Mouse (Mus musculus) hindbrain, embryonic 10.5 days (tissue): ENCODE results near the gene Atp1b2. TPM values are rescaled to one million over a fixed set of nuclear protein-coding genes. Genes with fewer than 3 reads are reported as not detected.
A peak's percentile ranks its signal among the peaks of the same experiment; 100 is the strongest.

Experiments used
- DNase-seq: peaks from one replicate; pipeline ENCODE4 v3.0.0-alpha.2; 2017; ENCODE audit warnings: low spot score
- H3K27ac ChIP-seq: fragments of 300-500 bp; sonication (generic); 2 replicates; pipeline ENCODE4 v1.5.1; 2016; ENCODE audit warnings: mild to moderate bottlenecking, moderate library complexity
- H3K27me3 ChIP-seq: fragments of 300-500 bp; sonication (generic); 2 replicates; pipeline ENCODE4 v1.6.1; 2016; ENCODE audit warnings: mild to moderate bottlenecking; ENCODE audit not compliant: poor library complexity, insufficient read depth, severe bottlenecking
- H3K36me3 ChIP-seq: fragments of 300-500 bp; sonication (generic); 2 replicates; pipeline ENCODE4 v1.6.1; 2016; ENCODE audit warnings: mild to moderate bottlenecking, moderate library complexity
- H3K4me1 ChIP-seq: fragments of 300-500 bp; sonication (generic); replicated peaks from 2 replicates; pipeline ENCODE4 v1.6.1; 2016; ENCODE audit warnings: mild to moderate bottlenecking
- H3K4me3 ChIP-seq: fragments of 300-500 bp; sonication (generic); 2 replicates; pipeline ENCODE4 v1.5.1; 2016; ENCODE audit warnings: mild to moderate bottlenecking, moderate library complexity
- H3K9me3 ChIP-seq: fragments of 300-500 bp; sonication (generic); 2 replicates; pipeline ENCODE4 v1.6.1; 2016; ENCODE audit warnings: mild to moderate bottlenecking, moderate library complexity
- WGBS: fragments of 180-500 bp; shearing (Covaris S2); methylation state at CpG from one replicate; pipeline ENCODE4 v1.1.7; 2016; 5-methylcytosine and 5-hydroxymethylcytosine counted together
- polyA plus RNA-seq: library from polyadenylated mRNA; unstranded; fragments of >200 nt; fragmentation: Nextera tagmentation; extraction: Ambion mirVana; gene quantifications from 2 replicates; pipeline ENCODE4 v1.2.1, GENCODE M21; 2016

Atp1b2 gene
- polyA plus RNA-seq, 1 experiment from 2014 or later: 7.8 TPM

GRCm38 (mm10) chr11:69584008-69584407 is 21.7 kb downstream of the Atp1b2 start:
- Histone ChIP-seq H3K36me3 (peaks cover 55% of the 10 kb centered on the region), H3K4me1 (peaks cover 22% of the 10 kb centered on the region), H3K9me3 (no peaks in the 10 kb centered on the region), H3K27ac (no peak overlapping the region), H3K4me3 (no peak overlapping the region), H3K27me3 (no peaks in the 10 kb centered on the region)
- no peak for DNase-seq
- WGBS: 91% methylated on average over 7 of the region's 7 CpGs

- Histone ChIP-seq H3K4me1 (peaks cover 37% of the 10 kb centered on the region), H3K27ac (peak overlapping the region; percentile 95)
- 64% methylated on average over 9 of the region's 9 CpGs for WGBS
Observed at GRCm38 (mm10) chr11:69582230-69582805, 23.4 kb downstream of the Atp1b2 start.

GRCm38 (mm10) chr11:69581814-69582213 is 23.9 kb downstream of the Atp1b2 start:
- H3K4me1 ChIP-seq: peaks cover 42% of the 10 kb centered on the region
- under 1% methylated on average over 8 of the region's 8 CpGs for WGBS
- H3K27ac ChIP-seq: peak overlapping the region; percentile 95
- DNase-seq: no peak
- peaks cover 40% of the 10 kb centered on the region for H3K36me3 ChIP-seq
- H3K9me3 ChIP-seq: no peaks in the 10 kb centered on the region
- peak overlapping the region; percentile 92 for H3K4me3 ChIP-seq
- no peaks in the 10 kb centered on the region for H3K27me3 ChIP-seq

More at GRCm38 (mm10) chr11:69582230-69582805, 23.4 kb downstream of the Atp1b2 start:
- no peak for DNase-seq
- H3K4me3 ChIP-seq: peak overlapping the region; percentile 92
- no peaks in the 10 kb centered on the region for H3K27me3 ChIP-seq
- H3K9me3 ChIP-seq: no peaks in the 10 kb centered on the region
- peaks cover 40% of the 10 kb centered on the region for H3K36me3 ChIP-seq

GRCm38 (mm10) chr11:69581147-69581688 is 24.5 kb downstream of the Atp1b2 start:
- peak overlapping the region; percentile 92 for H3K4me3 ChIP-seq
- peaks cover 48% of the 10 kb centered on the region for H3K4me1 ChIP-seq
- peak; percentile 93 for DNase-seq
- peaks cover 40% of the 10 kb centered on the region for H3K36me3 ChIP-seq
- under 1% methylated on average over 36 of the region's 36 CpGs for WGBS
- H3K9me3 ChIP-seq: no peaks in the 10 kb centered on the region
- peak overlapping the region; percentile 95 for H3K27ac ChIP-seq
- H3K27me3 ChIP-seq: no peaks in the 10 kb centered on the region

GRCm38 (mm10) chr11:69580572-69581146 is 25.1 kb downstream of the Atp1b2 start:
- peaks cover 40% of the 10 kb centered on the region for H3K36me3 ChIP-seq
- under 1% methylated on average over 25 of the region's 25 CpGs for WGBS
- H3K9me3 ChIP-seq: no peaks in the 10 kb centered on the region
- no peak for DNase-seq
- H3K27ac ChIP-seq: peak overlapping the region; percentile 95
- peaks cover 52% of the 10 kb centered on the region for H3K4me1 ChIP-seq
- peak overlapping the region; percentile 92 for H3K4me3 ChIP-seq
- H3K27me3 ChIP-seq: no peaks in the 10 kb centered on the region

GRCm38 (mm10) chr11:69580091-69580514 is 25.6 kb downstream of the Atp1b2 start, which contains the start of the genes Wrap53 and Trp53:
Gene Wrap53 (minus strand): TSS chr11:69580255.
Gene Trp53 (plus strand): TSS chr11:69580359.
- Histone ChIP-seq H3K9me3 (no peaks in the 10 kb centered on the region), H3K27me3 (no peaks in the 10 kb centered on the region), H3K4me3 (peak within 1 kb of the TSS; percentile 92), H3K36me3 (peaks cover 45% of the 10 kb centered on the region), H3K4me1 (peaks cover 57% of the 10 kb centered on the region), H3K27ac (peak within 1 kb of the TSS; percentile 95)
- DNase-seq: peak; percentile 92
- WGBS: 0% methylated on average over 13 of the region's 13 CpGs

GRCm38 (mm10) chr11:69579128-69580017 is 26.4 kb downstream of the Atp1b2 start:
- Histone ChIP-seq H3K27me3 (no peaks in the 10 kb centered on the region), H3K36me3 (peaks cover 46% of the 10 kb centered on the region), H3K27ac (peak overlapping the region; percentile 95), H3K4me3 (peak overlapping the region; percentile 92), H3K4me1 (peaks cover 63% of the 10 kb centered on the region), H3K9me3 (no peaks in the 10 kb centered on the region)
- peak; percentile 99 for DNase-seq
- WGBS: 3% methylated on average over 39 of the region's 39 CpGs

GRCm38 (mm10) chr11:69578301-69578700 is 27.4 kb downstream of the Atp1b2 start:
- H3K27ac ChIP-seq: peak overlapping the region; percentile 95
- H3K4me1 ChIP-seq: peaks cover 63% of the 10 kb centered on the region
- H3K27me3 ChIP-seq: no peaks in the 10 kb centered on the region
- no peaks in the 10 kb centered on the region for H3K9me3 ChIP-seq
- DNase-seq: no peak
- H3K36me3 ChIP-seq: peaks cover 48% of the 10 kb centered on the region
- 14% methylated on average over 15 of the region's 15 CpGs for WGBS
- peak overlapping the region; percentile 92 for H3K4me3 ChIP-seq

- WGBS: 82% methylated on average over 5 of the region's 5 CpGs
- Histone ChIP-seq H3K4me3 (peak overlapping the region; percentile 21; the same call in 1 of the 2 replicates), H3K4me1 (peaks cover 48% of the 10 kb centered on the region), H3K27me3 (no peaks in the 10 kb centered on the region), H3K9me3 (no peaks in the 10 kb centered on the region), H3K36me3 (peaks cover 61% of the 10 kb centered on the region), H3K27ac (no peak overlapping the region)
- DNase-seq: no peak
Observed at GRCm38 (mm10) chr11:69576307-69576706, 29.4 kb downstream of the Atp1b2 start.

GRCm38 (mm10) chr11:69575220-69575619 is 30.5 kb downstream of the Atp1b2 start:
- H3K27me3 ChIP-seq: no peaks in the 10 kb centered on the region

GRCm38 (mm10) chr11:69565131-69565530 is 40.6 kb downstream of the Atp1b2 start:
- no peak for DNase-seq

More at GRCm38 (mm10) chr11:69575220-69575619, 30.5 kb downstream of the Atp1b2 start:
- H3K4me1 ChIP-seq: peaks cover 48% of the 10 kb centered on the region
- 71% methylated on average over 3 of the region's 3 CpGs for WGBS
- no peak overlapping the region for H3K27ac ChIP-seq
- no peaks in the 10 kb centered on the region for H3K9me3 ChIP-seq
- DNase-seq: no peak
- peaks cover 72% of the 10 kb centered on the region for H3K36me3 ChIP-seq
- H3K4me3 ChIP-seq: 0 out of 2 replicates have a peak overlapping the region, but pooled peaks have one; percentile 4

GRCm38 (mm10) chr11:69564391-69564790 is 41.4 kb downstream of the Atp1b2 start:
- H3K4me3 ChIP-seq: no peak overlapping the region
- no peak for DNase-seq
- H3K27me3 ChIP-seq: peaks cover 4% of the 10 kb centered on the region; the same call in 1 of the 2 replicates
- no peaks in the 10 kb centered on the region for H3K9me3 ChIP-seq
- peaks cover 57% of the 10 kb centered on the region for H3K4me1 ChIP-seq
- peaks cover 77% of the 10 kb centered on the region for H3K36me3 ChIP-seq
- H3K27ac ChIP-seq: peak overlapping the region; percentile 1; the same call in 1 of the 2 replicates
- WGBS: 56% methylated on average over 3 of the region's 3 CpGs

More at GRCm38 (mm10) chr11:69565131-69565530, 40.6 kb downstream of the Atp1b2 start:
- Histone ChIP-seq H3K4me3 (0 out of 2 replicates have a peak overlapping the region, but pooled peaks have one; percentile 11), H3K27me3 (peaks cover 4% of the 10 kb centered on the region; the same call in 1 of the 2 replicates), H3K9me3 (no peaks in the 10 kb centered on the region), H3K36me3 (peaks cover 85% of the 10 kb centered on the region), H3K27ac (no peak overlapping the region; the same call in 1 of the 2 replicates), H3K4me1 (peaks cover 50% of the 10 kb centered on the region)
- 75% methylated on average over 8 of the region's 8 CpGs for WGBS
